Mouse (Mus musculus): ENCODE measurements around the gene Kif14. TPM values are rescaled to one million over a fixed set of nuclear protein-coding genes. Genes with fewer than 3 reads are reported as not detected.

Kif14 gene
- total and polyA plus RNA-seq, 3 experiments = 0.02 to 0.30 (median 0.08) TPM

- H3K9ac ChIP-seq (ENCODE audit: low read depth, low read length) = no peak overlapping the region
- TF ChIP-seq EP300 (IDR thresholded peaks at IDR 0.05; ENCODE audit: insufficient read depth, low read depth, low read length) = no peak
- TF ChIP-seq CTCF (IDR thresholded peaks at IDR 0.05) = no peak
- TF ChIP-seq POLR2A (IDR thresholded peaks at IDR 0.05; ENCODE audit: insufficient read depth, low read depth, low read length) = no peak
- WGBS = 80% methylated on average over 5 of the region's 5 CpGs
- H3K36me3 ChIP-seq (ENCODE audit: control insufficient read depth, insufficient read depth, low read length) = no peaks in the 10 kb centered on the region
- no peaks in the 10 kb centered on the region for H3K79me2 ChIP-seq (replicated peaks; ENCODE audit: control insufficient read depth, insufficient read depth, low read length)
- no peak overlapping the region for H3K27ac ChIP-seq
- no peaks in the 10 kb centered on the region for H3K4me1 ChIP-seq (ENCODE audit: control insufficient read depth, insufficient read depth, low read length)
- H3K27me3 ChIP-seq (ENCODE audit: control insufficient read depth, insufficient read depth, low read length) = no peaks in the 10 kb centered on the region
- intact Hi-C loops (cut with DNase I) = no loop called here
- no peak overlapping the region for H3K4me3 ChIP-seq
- no peak for DNase-seq
Measured at GRCm38 (mm10) chr1:136450206-136450605, 15.9 kb upstream of the Kif14 start.

DNA sequence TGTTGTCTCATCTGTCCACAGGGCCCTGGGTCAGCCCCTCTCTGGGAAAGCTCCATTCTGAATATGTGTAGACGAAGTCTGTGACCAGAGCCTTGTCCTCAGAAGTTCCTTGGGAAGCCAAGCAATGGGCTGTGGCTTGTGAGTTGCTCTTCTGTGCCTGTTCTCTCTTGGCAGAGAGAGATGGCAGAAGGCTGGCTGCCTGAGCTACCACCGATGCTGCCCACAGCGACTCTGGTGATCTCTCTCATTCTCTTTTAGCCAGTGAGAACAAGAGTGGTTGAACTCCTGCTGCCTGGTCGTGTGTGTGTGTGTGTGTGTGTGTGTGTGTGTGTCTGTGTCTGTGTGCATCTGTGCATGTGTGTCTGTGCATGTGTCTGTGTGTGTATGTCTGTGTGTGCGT, 13.7 kb upstream of the Kif14 start:
- no peaks in the 10 kb centered on the region for H3K36me3 ChIP-seq (ENCODE audit: control insufficient read depth, insufficient read depth, low read length)
- no peaks in the 10 kb centered on the region for H3K27me3 ChIP-seq (ENCODE audit: control insufficient read depth, insufficient read depth, low read length)
- no peak overlapping the region for H3K4me3 ChIP-seq
- intact Hi-C loops (cut with DNase I) = no loop called here
- TF ChIP-seq POLR2A (IDR thresholded peaks at IDR 0.05; ENCODE audit: insufficient read depth, low read depth, low read length) (no peak), EP300 (IDR thresholded peaks at IDR 0.05; ENCODE audit: insufficient read depth, low read depth, low read length) (no peak), CTCF (IDR thresholded peaks at IDR 0.05) (no peak)
- H3K4me1 ChIP-seq (ENCODE audit: control insufficient read depth, insufficient read depth, low read length) = no peaks in the 10 kb centered on the region
- H3K27ac ChIP-seq = no peak overlapping the region
- 68% methylated on average over 5 of the region's 5 CpGs for WGBS
- DNase-seq = no peak
- H3K79me2 ChIP-seq (replicated peaks; ENCODE audit: control insufficient read depth, insufficient read depth, low read length) = no peaks in the 10 kb centered on the region
- no peak overlapping the region for H3K9ac ChIP-seq (ENCODE audit: low read depth, low read length)

GRCm38 (mm10) chr1:136455756-136456585, 10.2 kb upstream of the Kif14 start:
- no peak overlapping the region for H3K9ac ChIP-seq (ENCODE audit: low read depth, low read length)
- intact Hi-C loops (cut with DNase I) = loop anchor here (5.0 kb wide), 1 partner anchor 404 kb away; the partner anchor contains the start of genes Ascl5 and Cacna1s
- H3K4me3 ChIP-seq = no peak overlapping the region
- H3K27ac ChIP-seq = no peak overlapping the region
- no peaks in the 10 kb centered on the region for H3K27me3 ChIP-seq (ENCODE audit: control insufficient read depth, insufficient read depth, low read length)
- no peaks in the 10 kb centered on the region; the same call in 1 of the 2 replicates for H3K4me1 ChIP-seq (ENCODE audit: control insufficient read depth, insufficient read depth, low read length)
- H3K36me3 ChIP-seq (ENCODE audit: control insufficient read depth, insufficient read depth, low read length) = no peaks in the 10 kb centered on the region
- no peaks in the 10 kb centered on the region for H3K79me2 ChIP-seq (replicated peaks; ENCODE audit: control insufficient read depth, insufficient read depth, low read length)
- no peak for DNase-seq
- TF ChIP-seq POLR2A (IDR thresholded peaks at IDR 0.05; ENCODE audit: insufficient read depth, low read depth, low read length) = no peak
- no peak for TF ChIP-seq EP300 (IDR thresholded peaks at IDR 0.05; ENCODE audit: insufficient read depth, low read depth, low read length)
- no peak for TF ChIP-seq CTCF (IDR thresholded peaks at IDR 0.05)
- WGBS = 75% methylated on average over 17 of the region's 17 CpGs

DNA sequence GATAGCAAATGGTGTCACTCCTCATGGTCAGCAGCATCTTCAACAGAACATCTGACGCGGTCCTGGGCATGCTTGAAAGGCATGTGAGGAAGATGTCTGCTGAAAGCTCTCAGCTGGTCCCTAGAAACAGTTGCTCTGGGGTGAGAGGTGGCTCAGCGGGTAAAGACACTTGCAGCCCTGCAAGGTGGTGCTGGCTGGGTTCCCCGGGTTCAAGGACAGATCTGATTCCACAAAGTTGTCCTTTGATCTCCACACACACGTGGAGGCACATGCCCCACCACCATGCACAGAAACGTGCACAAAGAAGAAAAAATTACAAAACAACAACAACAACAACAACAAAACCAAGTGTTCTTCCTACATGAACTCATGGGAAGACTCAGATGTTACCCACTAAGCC, 9.4 kb upstream of the Kif14 start:
- 70% methylated on average over 6 of the region's 6 CpGs for WGBS
- H3K4me3 ChIP-seq = no peak overlapping the region

DNA sequence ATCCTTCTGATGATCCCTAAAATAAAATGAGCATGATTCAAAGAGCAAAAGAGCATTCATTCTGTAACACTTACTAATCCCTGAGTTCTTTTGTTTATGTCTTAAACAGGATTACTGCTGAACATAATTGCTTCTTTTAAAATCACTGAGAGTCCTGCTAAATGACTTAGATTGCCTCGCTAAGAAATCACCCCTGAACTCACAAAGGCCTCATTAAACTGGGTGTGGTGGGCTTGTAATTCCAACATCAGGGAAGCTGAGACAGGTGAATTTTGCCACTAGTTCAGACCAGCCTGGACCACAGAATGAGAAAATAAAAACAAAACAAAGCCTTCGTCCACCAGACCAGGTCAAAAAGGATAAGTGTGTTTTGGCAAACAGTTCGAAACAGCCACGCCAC, 8.7 kb upstream of the Kif14 start:
- WGBS = 78% methylated on average over 4 of the region's 4 CpGs
- H3K4me1 ChIP-seq (ENCODE audit: control insufficient read depth, insufficient read depth, low read length) = no peaks in the 10 kb centered on the region; the same call in 1 of the 2 replicates
- TF ChIP-seq POLR2A (IDR thresholded peaks at IDR 0.05; ENCODE audit: insufficient read depth, low read depth, low read length) (no peak), EP300 (IDR thresholded peaks at IDR 0.05; ENCODE audit: insufficient read depth, low read depth, low read length) (no peak), CTCF (IDR thresholded peaks at IDR 0.05) (no peak)
- no peaks in the 10 kb centered on the region for H3K36me3 ChIP-seq (ENCODE audit: control insufficient read depth, insufficient read depth, low read length)
- no peaks in the 10 kb centered on the region for H3K79me2 ChIP-seq (replicated peaks; ENCODE audit: control insufficient read depth, insufficient read depth, low read length)
- intact Hi-C loops (cut with DNase I) = loop anchor here (5.0 kb wide), 1 partner anchor 405 kb away; the partner anchor contains the start of genes Ascl5 and Cacna1s
- H3K27me3 ChIP-seq (ENCODE audit: control insufficient read depth, insufficient read depth, low read length) = no peaks in the 10 kb centered on the region
- H3K9ac ChIP-seq (ENCODE audit: low read depth, low read length) = no peak overlapping the region
- H3K27ac ChIP-seq = no peak overlapping the region
- no peak for DNase-seq
- no peak overlapping the region for H3K4me3 ChIP-seq

More for the DNA sequence above, 9.4 kb upstream of the Kif14 start:
- Histone ChIP-seq H3K36me3 (ENCODE audit: control insufficient read depth, insufficient read depth, low read length) (no peaks in the 10 kb centered on the region), H3K4me1 (ENCODE audit: control insufficient read depth, insufficient read depth, low read length) (no peaks in the 10 kb centered on the region; the same call in 1 of the 2 replicates), H3K9ac (ENCODE audit: low read depth, low read length) (no peak overlapping the region), H3K79me2 (replicated peaks; ENCODE audit: control insufficient read depth, insufficient read depth, low read length) (no peaks in the 10 kb centered on the region), H3K27ac (no peak overlapping the region), H3K27me3 (ENCODE audit: control insufficient read depth, insufficient read depth, low read length) (no peaks in the 10 kb centered on the region)
- DNase-seq = no peak
- intact Hi-C loops (cut with DNase I) = loop anchor here (5.0 kb wide), 1 partner anchor 404 kb away; the partner anchor contains the start of genes Ascl5 and Cacna1s
- TF ChIP-seq CTCF (IDR thresholded peaks at IDR 0.05) (no peak), POLR2A (IDR thresholded peaks at IDR 0.05; ENCODE audit: insufficient read depth, low read depth, low read length) (no peak), EP300 (IDR thresholded peaks at IDR 0.05; ENCODE audit: insufficient read depth, low read depth, low read length) (no peak)

Measured in heart, adult 2 months (tissue).